Comparison of ENCODE assay signal across 8 mouse cellular contexts in the genomic region with DNA sequence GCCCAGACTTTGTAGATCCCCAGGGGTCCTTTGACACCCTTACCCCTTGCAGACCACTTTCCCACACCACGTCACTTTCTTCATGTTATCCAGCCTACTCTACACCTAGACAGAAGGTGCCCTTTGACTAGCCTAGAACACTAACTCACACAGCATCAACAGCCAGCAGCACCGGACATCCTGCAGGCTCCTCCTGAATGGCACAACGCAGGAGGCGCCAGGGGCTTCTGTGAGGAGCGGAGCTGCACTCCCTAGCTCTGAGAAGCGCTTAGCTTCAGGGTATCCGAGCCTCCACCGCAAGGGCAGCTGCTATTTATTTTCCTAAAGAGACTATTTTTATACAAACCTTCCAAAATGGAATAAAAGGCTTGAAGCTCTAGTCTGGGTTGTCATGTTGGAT. TPM values are rescaled to one million over a fixed set of nuclear protein-coding genes. Genes with fewer than 3 reads are reported as not detected.
A peak's percentile ranks its signal among the peaks of the same experiment; 100 is the strongest.
DNase-seq lines count a peak whose midpoint lies in the region; ATAC-seq and TF ChIP-seq lines count a peak whose summit lies in the region.
"Had no signal": no experiment of that assay in that cellular context is flagged by ENCODE, and none has a peak within 500 bp of the region (broad histone marks: within the 10 kb centered on the region; RNA-seq: fewer than 3 reads in every experiment).

No protein-coding gene starts in this region.

- no peaks in the 10 kb centered on the region for H3K9me3 ChIP-seq in lung, postnatal 0 days (ENCODE audit: low read length)
- H3K9me3 ChIP-seq in forebrain, embryonic 15.5 days, result no peaks in the 10 kb centered on the region
- H3K9me3 ChIP-seq in liver, embryonic 11.5 days (ENCODE audit: control insufficient read depth, low read length), result no peaks in the 10 kb centered on the region
- H3K9me3 ChIP-seq in stomach, postnatal 0 days (ENCODE audit: control insufficient read depth, low read length), result no peaks in the 10 kb centered on the region

- 48% methylated on average over 8 of the region's 8 CpGs for WGBS in lung, postnatal 0 days
- WGBS in forebrain, embryonic 15.5 days, result 60% methylated on average over 8 of the region's 8 CpGs
- WGBS in liver, embryonic 11.5 days, result 71% methylated on average over 8 of the region's 8 CpGs
- WGBS in stomach, postnatal 0 days, result 47% methylated on average over 8 of the region's 8 CpGs

- H3K4me3 ChIP-seq in lung, postnatal 0 days (ENCODE audit: low read depth, low read length), result peak overlapping the region; percentile 79
- H3K4me3 ChIP-seq in forebrain, embryonic 15.5 days, result peak overlapping the region; percentile 59
- H3K4me3 ChIP-seq in liver, embryonic 11.5 days (ENCODE audit: low read depth, low read length), result peak overlapping the region; percentile 87
- H3K4me3 ChIP-seq in stomach, postnatal 0 days (ENCODE audit: low read depth, low read length), result peak overlapping the region; percentile 82

- 0 out of 2 replicates have a peak overlapping the region, but pooled peaks have one; percentile 74 for H3K9ac ChIP-seq in lung, postnatal 0 days (replicated peaks; ENCODE audit: low read depth)
- peak overlapping the region; percentile 68 for H3K9ac ChIP-seq in forebrain, embryonic 15.5 days (replicated peaks)
- peak overlapping the region; percentile 23; the same call in 1 of the 2 replicates for H3K9ac ChIP-seq in liver, embryonic 11.5 days (ENCODE audit: low read depth, low read length)
- H3K9ac ChIP-seq in stomach, postnatal 0 days (ENCODE audit: low read length), result peak overlapping the region; percentile 91

- peak overlapping the region; percentile 98 for H3K4me2 ChIP-seq in lung, postnatal 0 days (replicated peaks; ENCODE audit: low read depth, low read length)
- H3K4me2 ChIP-seq in forebrain, embryonic 15.5 days (replicated peaks), result peak overlapping the region; percentile 94
- H3K4me2 ChIP-seq in liver, embryonic 11.5 days, result peak overlapping the region; percentile 90
- peak overlapping the region; percentile 91 for H3K4me2 ChIP-seq in stomach, postnatal 0 days (replicated peaks; ENCODE audit: low read depth)

- peak overlapping the region; percentile 92 for H3K27ac ChIP-seq in lung, postnatal 0 days (ENCODE audit: low read length)
- no peak overlapping the region; the same call in 1 of the 2 replicates for H3K27ac ChIP-seq in forebrain, embryonic 15.5 days (replicated peaks)
- H3K27ac ChIP-seq in liver, embryonic 11.5 days (ENCODE audit: low read depth, low read length), result no peak overlapping the region
- H3K27ac ChIP-seq in stomach, postnatal 0 days (replicated peaks), result no peak overlapping the region; the same call in 1 of the 2 replicates

- no peaks in the 10 kb centered on the region for H3K27me3 ChIP-seq in lung, postnatal 0 days (replicated peaks; ENCODE audit: insufficient read depth, low read length)
- peaks cover 10% of the 10 kb centered on the region; the same call in 1 of the 2 replicates for H3K27me3 ChIP-seq in forebrain, embryonic 15.5 days
- no peaks in the 10 kb centered on the region for H3K27me3 ChIP-seq in liver, embryonic 11.5 days (replicated peaks; ENCODE audit: control insufficient read depth, insufficient read depth, low read length)
- H3K27me3 ChIP-seq in stomach, postnatal 0 days (ENCODE audit: control insufficient read depth, insufficient read depth, low read length), result no peaks in the 10 kb centered on the region

- TF ChIP-seq CTCF in lung, postnatal 0 days (IDR thresholded peaks at IDR 0.05), result no peak
- no peak for TF ChIP-seq CTCF in stomach, postnatal 0 days (IDR thresholded peaks at IDR 0.05; ENCODE audit: low read depth)

- no peak for DNase-seq in lung, postnatal 0 days (ENCODE audit: low spot score)
- no peak for DNase-seq in lung, postnatal 25 days (ENCODE audit: low spot score)
- DNase-seq in liver, embryonic 11.5 days (ENCODE audit: low spot score), result no peak
- no peak for DNase-seq in stomach, postnatal 0 days (ENCODE audit: low spot score)
- DNase-seq in urinary bladder, adult 18-20 months (ENCODE audit: low spot score in 2 of 2), result no peak

- no peaks in the 10 kb centered on the region for H3K36me3 ChIP-seq in lung, postnatal 0 days (ENCODE audit: insufficient read depth, low read length)
- H3K36me3 ChIP-seq in forebrain, embryonic 15.5 days, result 0 out of 2 replicates have a peak, but pooled peaks cover 3% of the 10 kb centered on the region
- 0 out of 2 replicates have a peak, but pooled peaks cover 2% of the 10 kb centered on the region for H3K36me3 ChIP-seq in liver, embryonic 11.5 days (ENCODE audit: control insufficient read depth, insufficient read depth, low read length)
- H3K36me3 ChIP-seq in stomach, postnatal 0 days (ENCODE audit: control insufficient read depth, insufficient read depth, low read length), result peaks cover 5% of the 10 kb centered on the region

- ATAC-seq in lung, postnatal 0 days, result no peak
- no peak for ATAC-seq in forebrain, embryonic 15.5 days (replicated peaks)
- ATAC-seq in liver, embryonic 11.5 days (replicated peaks; ENCODE audit: low FRiP score), result no peak
- no peak for ATAC-seq in stomach, postnatal 0 days (ENCODE audit: low FRiP score, low TSS enrichment)
- ATAC-seq in megakaryocyte progenitor cell, adult 5-6 weeks (replicated peaks; ENCODE audit: poor library complexity), result no peak

- H3K4me1 ChIP-seq in lung, postnatal 0 days (ENCODE audit: insufficient read depth, low read depth, low read length), result peaks cover 13% of the 10 kb centered on the region
- H3K4me1 ChIP-seq in forebrain, embryonic 15.5 days, result peaks cover 37% of the 10 kb centered on the region
- peaks cover 25% of the 10 kb centered on the region for H3K4me1 ChIP-seq in liver, embryonic 11.5 days (replicated peaks; ENCODE audit: control insufficient read depth, insufficient read depth, low read length)
- peaks cover 2% of the 10 kb centered on the region; the same call in 1 of the 2 replicates for H3K4me1 ChIP-seq in stomach, postnatal 0 days (replicated peaks; ENCODE audit: control insufficient read depth, insufficient read depth)

- TF ChIP-seq EP300 in lung, postnatal 0 days (IDR thresholded peaks at IDR 0.05), result no peak
- no peak for TF ChIP-seq EP300 in stomach, postnatal 0 days (optimal IDR thresholded peaks at IDR 0.05)

RNA-seq across cellular contexts. Expression of a gene that starts 2.1 kb away (rescaled TPM):
- 14.4 and 18.0 TPM in 2 replicates for polyA plus RNA-seq in lung, postnatal 0 days (2015; fragmentation: Nextera tagmentation; extraction: Ambion mirVana)
- polyA plus RNA-seq in forebrain, embryonic 15.5 days (2015; fragmentation: Nextera tagmentation; extraction: Ambion mirVana), result 10.7 and 11.4 TPM in 2 replicates
- polyA plus RNA-seq in liver, embryonic 11.5 days (2014; fragmentation: Nextera tagmentation; extraction: Ambion mirVana), result 5.8 and 6.3 TPM in 2 replicates
- polyA plus RNA-seq in stomach, postnatal 0 days (2015; fragmentation: Nextera tagmentation; extraction: Ambion mirVana), result 11.6 and 12.5 TPM in 2 replicates
- total RNA-seq in megakaryocyte progenitor cell, adult 5-6 weeks (2015), result 0.99 and 1.2 TPM in 2 replicates
- 2.5 and 3.0 TPM in 2 replicates for total RNA-seq in megakaryocyte progenitor cell, adult 5-6 weeks (2017)

RNA-seq across cellular contexts. Expression of a gene that starts 4.8 kb away (rescaled TPM):
- 133 and 135 TPM in 2 replicates for polyA plus RNA-seq in lung, postnatal 0 days (2015; fragmentation: Nextera tagmentation; extraction: Ambion mirVana)
- polyA plus RNA-seq in forebrain, embryonic 15.5 days (2015; fragmentation: Nextera tagmentation; extraction: Ambion mirVana), result 160 and 184 TPM in 2 replicates
- 60.9 and 66.7 TPM in 2 replicates for polyA plus RNA-seq in liver, embryonic 11.5 days (2014; fragmentation: Nextera tagmentation; extraction: Ambion mirVana)
- polyA plus RNA-seq in stomach, postnatal 0 days (2015; fragmentation: Nextera tagmentation; extraction: Ambion mirVana), result 103 and 111 TPM in 2 replicates
- total RNA-seq in megakaryocyte progenitor cell, adult 5-6 weeks (2015), result 50.2 and 73.5 TPM in 2 replicates
- total RNA-seq in megakaryocyte progenitor cell, adult 5-6 weeks (2017), result 107 and 197 TPM in 2 replicates

RNA-seq across cellular contexts. Expression of a gene that starts 8.2 kb away (rescaled TPM):
- 0.31 TPM in 1 of 2 replicates, not detected in the other for polyA plus RNA-seq in lung, postnatal 0 days (2015; fragmentation: Nextera tagmentation; extraction: Ambion mirVana)
- polyA plus RNA-seq in forebrain, embryonic 15.5 days (2015; fragmentation: Nextera tagmentation; extraction: Ambion mirVana), result not detected in 2 replicates
- polyA plus RNA-seq in liver, embryonic 11.5 days (2014; fragmentation: Nextera tagmentation; extraction: Ambion mirVana), result 0.52 and 0.59 TPM in 2 replicates
- polyA plus RNA-seq in stomach, postnatal 0 days (2015; fragmentation: Nextera tagmentation; extraction: Ambion mirVana), result 0.16 and 0.33 TPM in 2 replicates
- total RNA-seq in megakaryocyte progenitor cell, adult 5-6 weeks (2015), result 0.47 and 0.98 TPM in 2 replicates
- 1.2 TPM in 1 of 2 replicates, not detected in the other for total RNA-seq in megakaryocyte progenitor cell, adult 5-6 weeks (2017)
- total RNA-seq: heart, adult 18-20 months had no signal

RNA-seq across cellular contexts. Expression of a gene that starts 12.7 kb away (rescaled TPM):
- polyA plus RNA-seq in lung, postnatal 0 days (2015; fragmentation: Nextera tagmentation; extraction: Ambion mirVana), result 2.6 and 2.8 TPM in 2 replicates
- 4.4 and 4.8 TPM in 2 replicates for polyA plus RNA-seq in forebrain, embryonic 15.5 days (2015; fragmentation: Nextera tagmentation; extraction: Ambion mirVana)
- 0.39 and 0.52 TPM in 2 replicates for polyA plus RNA-seq in liver, embryonic 11.5 days (2014; fragmentation: Nextera tagmentation; extraction: Ambion mirVana)
- 0.29 and 0.50 TPM in 2 replicates for polyA plus RNA-seq in stomach, postnatal 0 days (2015; fragmentation: Nextera tagmentation; extraction: Ambion mirVana)
- 0.47 and 0.83 TPM in 2 replicates for total RNA-seq in megakaryocyte progenitor cell, adult 5-6 weeks (2015)
- 0.44 and 0.79 TPM in 2 replicates for total RNA-seq in megakaryocyte progenitor cell, adult 5-6 weeks (2017)

RNA-seq across cellular contexts. Expression of a gene that starts 18.2 kb away (rescaled TPM):
- polyA plus RNA-seq in lung, postnatal 0 days (2015; fragmentation: Nextera tagmentation; extraction: Ambion mirVana), result 91.8 and 96.1 TPM in 2 replicates
- polyA plus RNA-seq in forebrain, embryonic 15.5 days (2015; fragmentation: Nextera tagmentation; extraction: Ambion mirVana), result 30.1 TPM in 2 replicates
- polyA plus RNA-seq in liver, embryonic 11.5 days (2014; fragmentation: Nextera tagmentation; extraction: Ambion mirVana), result 47.8 and 55.3 TPM in 2 replicates
- polyA plus RNA-seq in stomach, postnatal 0 days (2015; fragmentation: Nextera tagmentation; extraction: Ambion mirVana), result 59.7 and 67.0 TPM in 2 replicates
- total RNA-seq in megakaryocyte progenitor cell, adult 5-6 weeks (2015), result 0.54 TPM in 1 of 2 replicates, not detected in the other
- total RNA-seq in megakaryocyte progenitor cell, adult 5-6 weeks (2017), result not detected in 2 replicates

Comparison
In these comparisons a context has a peak if more than half of its experiments do, and no peak if none do; other contexts are left out.
1. H3K9ac ChIP-seq: peak in every context shown above with its lines; median percentile 91 in stomach, postnatal 0 days; 74 in lung, postnatal 0 days; 68 in forebrain, embryonic 15.5 days; 23 in liver, embryonic 11.5 days.